Mouse (Mus musculus) cortical plate, adult 2 months (tissue): Measurements from ENCODE around the gene Dscam.

Source experiments
- CTCF ChIP-seq: fragments of 200-500 bp; IDR thresholded peaks from 2 replicates; pipeline ENCODE4 v1.5.1; 2011; ENCODE audit warnings: mild to moderate bottlenecking, control low read depth, low read length; ENCODE audit not compliant: insufficient read depth; ENCODE audit errors: extremely low read depth
- POLR2A ChIP-seq: fragments of 200-500 bp; IDR thresholded peaks from 2 replicates; pipeline ENCODE4 v1.6.1; 2011; ENCODE audit warnings: mild to moderate bottlenecking, low read length, control low read depth; ENCODE audit not compliant: insufficient read depth; ENCODE audit errors: extremely low read depth

GRCm38 (mm10) chr16:96904359-96904758 is 266.2 kb downstream of the Dscam start:
- TF ChIP-seq CTCF: no peak
- TF ChIP-seq POLR2A: no peak
